Mouse (Mus musculus) mammary gland, adult 2 months (tissue): ENCODE measurements around the gene Olfr791. TPM values are rescaled to one million over a fixed set of nuclear protein-coding genes. Genes with fewer than 3 reads are reported as not detected.

Source experiments
- polyA plus RNA-seq: library from polyadenylated mRNA; depleted of rRNA; stranded (reverse); fragments of >200 nt; gene quantifications from 2 replicates; pipeline ENCODE4 v1.2.3, GENCODE M21; 2012; ENCODE audit warnings: low replicate concordance; rRNA removed

Olfr791 gene
- not detected in 2 replicates for polyA plus RNA-seq

GRCm38 (mm10) chr10:129521492-129521891 lies at the start of gene Olfr791:
TSS of gene Olfr791 (plus strand) at chr10:129521792.

DNA sequence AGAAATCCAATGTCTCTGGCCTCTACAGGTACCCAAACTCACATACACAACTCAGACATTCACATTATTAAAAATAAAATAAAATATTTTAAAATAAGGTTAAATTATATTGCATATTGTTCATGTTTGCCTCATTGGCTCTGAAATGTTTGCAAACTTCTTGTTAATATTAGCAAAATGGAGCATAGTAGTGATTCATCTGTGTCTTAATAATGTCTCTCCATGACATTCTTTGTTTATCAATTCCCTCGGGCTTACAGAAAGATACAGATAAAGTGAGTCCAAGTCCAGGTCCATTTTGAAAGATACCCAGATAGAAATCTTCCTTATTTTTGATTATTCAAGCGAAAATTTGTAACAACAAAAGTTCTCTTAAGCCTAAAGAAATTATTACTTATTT lies 37.1 kb upstream of the Olfr791 start, which contains the start of gene Olfr789:
Gene Olfr789, plus strand, starts transcription at position 301 of the 400 bp plus-strand sequence.

GRCm38 (mm10) chr10:129498192-129498591 lies 23.4 kb upstream of the Olfr791 start, which contains the start of gene Olfr790:
TSS of gene Olfr790 (plus strand) at chr10:129498492.

DNA sequence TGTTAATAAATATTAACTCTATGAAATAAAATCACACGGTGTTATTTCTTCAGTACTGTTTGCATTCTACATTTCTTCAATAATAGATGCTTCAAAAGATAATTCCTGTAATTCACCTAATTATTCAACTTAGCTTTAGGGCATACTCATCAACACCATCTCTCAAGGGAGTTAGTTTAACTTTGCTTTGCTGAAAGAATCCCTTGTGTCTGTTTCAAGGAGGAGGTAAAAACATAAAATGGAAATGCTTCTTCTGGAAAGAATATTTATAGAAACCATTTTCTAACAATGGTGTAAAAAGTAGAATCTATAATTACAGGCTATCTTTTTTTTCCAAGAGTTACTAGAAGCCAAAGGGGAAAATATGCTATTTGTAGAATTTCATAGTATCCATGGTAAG lies 17.3 kb downstream of the Olfr791 start, which contains the start of gene Olfr792:
Gene Olfr792, plus strand, starts transcription at position 301 of the 400 bp plus-strand sequence.

DNA sequence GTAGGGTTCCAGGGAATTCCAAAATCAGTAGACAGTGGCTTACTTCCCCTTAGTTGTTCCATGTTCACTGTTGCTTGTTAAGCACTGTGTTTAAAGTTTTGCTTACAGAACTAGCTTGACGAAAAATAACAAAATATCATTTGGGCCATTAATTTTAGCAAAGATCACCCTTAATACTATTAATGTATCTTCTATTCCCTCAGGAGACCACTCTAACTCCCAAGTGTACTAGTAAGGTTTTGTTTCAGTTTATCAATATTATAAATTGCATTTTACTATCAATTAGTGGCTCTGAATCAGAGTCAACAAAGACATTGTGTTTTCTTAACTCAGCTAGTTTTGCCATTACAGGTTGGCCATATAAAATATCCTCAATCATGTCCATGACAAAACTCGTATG lies 45.8 kb downstream of the Olfr791 start, which contains the start of gene Olfr794:
Gene Olfr794, plus strand, starts transcription at position 301 of the 400 bp plus-strand sequence.

Other genes starting within 250 kb of the Olfr791 start
- not detected in 2 replicates for gene Olfr780, start 203.7 kb upstream of the Olfr791 start, polyA plus RNA-seq
- not detected in 2 replicates for gene Olfr781, start 192.9 kb upstream of the Olfr791 start, polyA plus RNA-seq
- gene Olfr782, start 172.9 kb upstream of the Olfr791 start, polyA plus RNA-seq, result not detected in 2 replicates
- 0.06 TPM in 1 of 2 replicates, not detected in the other for gene Olfr784, start 137.7 kb upstream of the Olfr791 start, polyA plus RNA-seq
- not detected in 2 replicates for gene Olfr785, start 116.4 kb upstream of the Olfr791 start, polyA plus RNA-seq
- gene Olfr786, start 94.5 kb upstream of the Olfr791 start, polyA plus RNA-seq, result not detected in 2 replicates
- not detected in 2 replicates for gene Olfr787, start 59.9 kb upstream of the Olfr791 start, polyA plus RNA-seq
- not detected in 2 replicates for gene Olfr788, start 50.8 kb upstream of the Olfr791 start, polyA plus RNA-seq
- not detected in 2 replicates for gene Olfr789, start 37.0 kb upstream of the Olfr791 start, polyA plus RNA-seq
- not detected in 2 replicates for gene Olfr790, start 23.3 kb upstream of the Olfr791 start, polyA plus RNA-seq
- not detected in 2 replicates for gene Olfr792, start 17.4 kb downstream of the Olfr791 start, polyA plus RNA-seq
- not detected in 2 replicates for gene Olfr794, start 45.9 kb downstream of the Olfr791 start, polyA plus RNA-seq
- gene Olfr796, start 90.8 kb downstream of the Olfr791 start, polyA plus RNA-seq, result not detected in 2 replicates
- gene Olfr798, start 106.1 kb downstream of the Olfr791 start, polyA plus RNA-seq, result not detected in 2 replicates
- not detected in 2 replicates for gene Olfr799, start 115.7 kb downstream of the Olfr791 start, polyA plus RNA-seq
- gene Olfr800, start 135.9 kb downstream of the Olfr791 start, polyA plus RNA-seq, result not detected in 2 replicates
- not detected in 2 replicates for gene Olfr801, start 152.1 kb downstream of the Olfr791 start, polyA plus RNA-seq
- not detected in 2 replicates for gene Olfr802, start 166.4 kb downstream of the Olfr791 start, polyA plus RNA-seq
- gene Olfr803, start 172.5 kb downstream of the Olfr791 start, polyA plus RNA-seq, result not detected in 2 replicates
- gene Olfr804, start 181.4 kb downstream of the Olfr791 start, polyA plus RNA-seq, result not detected in 2 replicates
- not detected in 2 replicates for gene Olfr805, start 207.6 kb downstream of the Olfr791 start, polyA plus RNA-seq
- gene Olfr806, start 220.1 kb downstream of the Olfr791 start, polyA plus RNA-seq, result not detected in 2 replicates
- gene Olfr807, start 236.0 kb downstream of the Olfr791 start, polyA plus RNA-seq, result not detected in 2 replicates
- gene Olfr808, start 243.7 kb downstream of the Olfr791 start, polyA plus RNA-seq, result not detected in 2 replicates